Mouse (Mus musculus): ENCODE measurements around the gene Cd151. TPM values are rescaled to one million over a fixed set of nuclear protein-coding genes. Genes with fewer than 3 reads are reported as not detected.
A peak's percentile ranks its signal among the peaks of the same experiment; 100 is the strongest.
"Not testable (repeated sequence)": the region's sequence is repeated elsewhere in the genome, so short reads cannot be mapped to it uniquely, and the experiment has no call there.

Gene Cd151
- total RNA-seq, 2 experiments from 2014 or later = 25.3 to 29.6 TPM

DNA sequence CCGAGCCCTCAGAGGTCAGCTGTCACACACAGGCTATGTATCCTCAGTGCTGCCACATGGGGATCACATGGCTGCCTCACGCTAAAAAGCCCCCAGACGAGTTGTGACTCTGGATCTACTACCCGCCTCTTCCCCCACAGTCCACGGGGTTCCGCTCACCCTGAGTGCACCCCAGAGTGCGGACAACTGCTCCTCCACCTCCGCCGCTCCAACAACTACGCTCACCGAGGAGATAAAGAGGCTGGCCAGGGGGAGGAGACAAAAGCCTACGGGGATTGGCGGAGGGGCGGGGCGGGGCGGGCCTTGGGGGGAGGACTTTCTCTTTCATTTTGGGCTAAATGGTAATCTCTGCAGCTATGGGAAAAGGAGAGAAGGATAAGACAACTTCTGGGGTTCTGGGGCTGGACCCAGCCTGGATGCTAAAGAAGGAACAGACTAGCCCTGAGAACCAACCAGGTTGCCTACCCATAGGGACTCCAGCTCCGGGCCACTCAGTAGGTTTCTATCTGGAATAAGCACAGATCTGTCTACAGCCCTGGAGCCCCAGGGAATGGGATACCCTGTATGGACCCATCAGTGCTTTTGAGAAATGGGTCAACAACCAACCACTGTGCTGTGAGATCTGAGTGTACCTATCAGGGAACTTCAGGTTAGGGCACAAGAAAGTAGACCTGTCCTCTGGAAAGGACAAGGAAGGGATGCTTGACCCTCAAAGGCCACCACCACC, 31.9 kb upstream of the Cd151 start:
- intact Hi-C loops (cut with DNase I) = loop anchor here (2.0 kb wide), 1 partner anchor 20 kb away; the partner anchor contains the start of gene Gatd1
- DNase-seq (ENCODE audit: low spot score in 2 of 2) = peak; percentile 51 to 69

- intact Hi-C loops (cut with DNase I) = loop anchor here (2.0 kb wide), 1 partner anchor 21 kb away; the partner anchor contains the start of gene Gatd1
- DNase-seq (ENCODE audit: low spot score in 2 of 2) = no peak
Observed at GRCm38 (mm10) chr7:141435856-141436522, 31.2 kb upstream of the Cd151 start.

- no peak for DNase-seq (ENCODE audit: low spot score in 2 of 2)
- intact Hi-C loops (cut with DNase I) = no loop called here
Observed at GRCm38 (mm10) chr7:141436523-141436892, 30.7 kb upstream of the Cd151 start.

DNA sequence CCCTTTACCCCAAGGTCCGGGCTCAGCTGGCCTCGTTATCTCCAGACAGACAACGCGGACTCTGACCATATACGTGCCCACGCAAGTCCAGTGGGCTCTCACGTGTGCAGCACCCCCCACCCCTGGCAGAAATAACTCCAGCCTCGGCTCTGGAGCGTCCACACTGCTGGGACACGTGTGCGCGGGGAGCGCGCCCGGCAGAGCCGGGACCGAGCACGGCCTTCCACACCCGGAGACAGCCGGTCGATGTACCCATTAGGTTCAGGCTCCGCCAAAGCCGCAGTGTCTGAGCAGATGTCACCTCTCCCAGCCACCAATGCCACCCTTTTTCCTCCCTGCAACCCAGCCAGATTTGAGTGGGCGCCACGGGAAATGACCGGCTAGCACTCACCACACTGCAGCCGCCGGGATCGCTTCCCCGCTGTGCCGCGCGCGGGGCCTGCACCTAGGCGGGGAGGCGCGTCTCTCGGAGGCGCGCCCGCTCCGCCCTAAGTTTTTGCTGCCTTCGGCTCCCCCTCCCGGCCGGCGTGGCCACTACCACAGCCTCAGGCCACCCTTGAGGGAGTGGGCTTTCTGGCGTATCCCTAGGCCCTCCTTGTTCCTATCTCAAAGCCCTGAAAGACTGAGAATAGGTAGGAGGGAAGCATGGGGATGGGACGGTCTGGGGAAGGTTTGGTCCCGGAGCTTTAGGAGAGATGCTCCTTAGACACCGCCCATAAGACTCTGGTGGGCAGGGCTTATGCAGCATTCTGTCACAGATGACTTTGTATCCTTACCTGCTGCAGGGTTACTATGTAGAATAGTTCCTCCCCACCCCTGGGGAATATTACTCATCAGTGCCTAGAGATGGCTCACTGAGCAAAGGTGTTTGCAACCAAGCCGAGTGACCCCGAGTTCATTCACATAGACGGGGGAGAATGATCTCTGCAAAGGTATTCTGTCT, 29.7 kb upstream of the Cd151 start, which contains the start of gene Slc25a22:
Gene Slc25a22 (minus strand): TSS at position 715 of the 943 bp plus-strand sequence.
- peak; percentile 87 for DNase-seq (ENCODE audit: low spot score in 2 of 2)
- intact Hi-C loops (cut with DNase I) = loop anchor here (1.0 kb wide), 1 partner anchor 10 kb away; the partner anchor contains the start of gene Rplp2

- DNase-seq (ENCODE audit: low spot score in 2 of 2) = no peak
- intact Hi-C loops (cut with DNase I) = no loop called here
Observed at GRCm38 (mm10) chr7:141438201-141438968, 28.8 kb upstream of the Cd151 start.

DNA sequence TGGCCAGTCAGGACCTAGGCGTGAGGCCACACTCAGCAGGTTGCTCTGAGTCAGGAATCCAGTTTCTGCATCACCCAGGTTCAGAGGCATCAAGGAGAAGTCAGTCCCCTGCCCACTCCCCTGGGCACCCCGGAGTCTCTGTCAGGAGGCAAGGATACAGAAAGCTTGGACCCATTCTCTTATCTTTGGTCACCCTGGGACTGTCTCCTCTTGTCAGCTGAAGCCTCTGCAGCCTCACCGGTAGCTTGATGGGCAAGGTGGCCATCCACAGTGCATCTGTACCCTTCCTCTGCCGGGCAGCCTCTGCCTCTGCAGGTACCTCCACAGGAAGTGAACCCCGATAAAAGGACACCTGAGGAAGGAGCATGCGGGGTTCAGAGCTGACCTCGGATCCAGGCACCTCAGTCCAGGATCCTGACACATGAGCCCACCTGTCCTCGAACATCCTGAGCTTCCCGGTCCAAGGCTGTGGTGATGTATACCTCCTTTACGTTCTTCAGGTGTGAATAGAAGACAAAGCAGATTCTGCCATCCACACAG, 28.0 kb upstream of the Cd151 start:
- intact Hi-C loops (cut with DNase I) = no loop called here
- no peak for DNase-seq (ENCODE audit: low spot score in 2 of 2)

- DNase-seq (ENCODE audit: low spot score in 2 of 2) = no peak
- intact Hi-C loops (cut with DNase I) = no loop called here
Observed at GRCm38 (mm10) chr7:141439811-141440210, 27.4 kb upstream of the Cd151 start.

- peak in 1 of 2 experiments; percentile 58 for DNase-seq (ENCODE audit: low spot score in 2 of 2)
- intact Hi-C loops (cut with DNase I) = no loop called here
Observed at GRCm38 (mm10) chr7:141440613-141441012, 26.6 kb upstream of the Cd151 start.

DNA sequence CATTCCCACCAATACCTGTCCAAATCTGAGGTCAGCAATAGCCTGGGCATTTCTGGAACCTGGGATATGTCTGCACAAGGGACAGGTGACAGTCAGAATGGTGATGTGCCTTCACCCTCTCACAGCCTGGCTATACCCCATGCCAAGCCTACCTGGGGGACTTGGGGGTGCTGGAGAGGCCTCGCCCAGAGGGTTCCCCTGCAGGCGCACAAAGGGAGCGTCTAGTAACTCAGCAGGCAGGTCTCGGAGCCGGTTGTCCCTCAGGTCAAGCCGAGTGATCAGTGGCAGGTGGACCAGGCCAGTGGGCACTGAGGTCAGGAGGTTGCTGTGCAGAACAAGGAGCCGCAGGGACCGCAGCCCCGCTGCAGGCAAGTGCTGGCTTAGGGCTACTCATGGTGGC, 25.7 kb upstream of the Cd151 start:
- intact Hi-C loops (cut with DNase I) = no loop called here
- DNase-seq (ENCODE audit: low spot score in 2 of 2) = no peak

- intact Hi-C loops (cut with DNase I) = no loop called here
- DNase-seq (ENCODE audit: low spot score in 2 of 2) = no peak
Observed at GRCm38 (mm10) chr7:141442199-141442598, 25.0 kb upstream of the Cd151 start.

GRCm38 (mm10) chr7:141443081-141443821, 23.9 kb upstream of the Cd151 start:
- no peak for DNase-seq (ENCODE audit: low spot score in 2 of 2)
- intact Hi-C loops (cut with DNase I) = no loop called here

DNA sequence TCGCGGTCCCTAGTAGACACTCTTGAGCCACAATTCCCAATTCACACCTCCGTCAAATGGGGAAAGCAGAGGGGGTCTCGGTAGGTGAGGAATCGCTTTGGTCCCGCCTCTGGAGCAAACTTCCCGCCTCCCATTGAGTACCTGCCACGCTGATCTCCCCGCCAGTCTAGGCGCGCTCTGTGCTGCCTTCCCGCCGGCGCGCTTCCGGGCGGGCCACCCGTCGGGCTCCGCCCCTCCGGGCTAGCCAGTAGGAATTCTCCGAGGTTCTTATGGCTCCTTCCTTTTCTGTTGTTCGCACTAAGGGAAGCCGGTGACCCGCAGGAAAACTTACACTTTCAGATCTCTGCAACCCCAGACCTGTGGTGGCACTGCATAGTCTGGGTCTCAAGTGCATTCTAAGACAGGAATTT, 23.4 kb upstream of the Cd151 start, which contains the start of gene Pidd1:
Gene Pidd1 (minus strand): TSS at position 198 of the 410 bp plus-strand sequence.
- intact Hi-C loops (cut with DNase I) = no loop called here
- DNase-seq (ENCODE audit: low spot score in 2 of 2) = no peak

GRCm38 (mm10) chr7:141446374-141446773, 20.8 kb upstream of the Cd151 start:
- DNase-seq (ENCODE audit: low spot score in 2 of 2); intact Hi-C loops (cut with DNase I): not testable (repeated sequence)

DNA sequence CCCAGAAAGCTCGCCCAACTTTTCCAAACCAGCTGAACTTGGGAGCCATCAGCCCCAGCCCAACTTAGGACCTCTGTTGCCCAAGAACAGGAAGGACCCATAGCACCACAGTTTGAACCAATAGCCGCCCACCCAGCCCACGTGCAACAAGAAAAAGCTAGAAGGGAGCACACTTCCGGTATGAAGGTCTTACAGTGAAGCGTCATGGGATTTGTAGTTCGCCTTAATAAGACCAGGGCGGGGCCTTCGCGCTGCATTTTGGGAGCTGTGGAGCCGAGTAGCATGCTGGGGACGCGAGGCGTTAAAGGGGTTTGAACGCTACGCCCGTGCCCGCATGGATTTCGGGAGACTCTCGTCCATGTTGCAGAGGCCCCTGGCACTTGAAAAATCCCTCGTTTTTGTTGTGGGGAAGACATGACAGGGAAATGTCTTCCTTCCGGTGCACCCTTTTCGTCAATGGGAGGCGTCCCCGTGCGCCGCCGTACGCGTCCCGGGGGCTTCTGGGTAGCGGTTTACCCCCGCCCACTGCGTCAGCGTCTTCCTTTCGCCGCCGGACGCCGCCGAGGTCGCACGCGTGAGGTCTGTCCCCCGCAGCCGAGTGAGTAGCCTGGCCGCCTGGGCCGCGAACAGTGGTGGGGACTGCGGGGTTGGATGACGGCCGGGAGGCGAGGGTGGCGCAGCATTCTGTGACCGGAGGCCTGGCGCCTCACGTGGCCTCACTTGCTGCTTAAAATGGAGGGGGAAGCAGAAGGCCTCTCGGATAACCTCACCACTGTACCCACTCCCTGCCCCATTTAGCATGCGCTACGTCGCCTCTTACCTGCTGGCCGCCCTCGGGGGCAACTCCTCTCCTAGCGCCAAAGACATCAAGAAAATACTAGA, 19.8 kb upstream of the Cd151 start, which contains the start of gene Rplp2:
Gene Rplp2 (plus strand): TSS at position 261 of the 882 bp plus-strand sequence.
- peak; percentile 97 to 98 for DNase-seq (ENCODE audit: low spot score in 2 of 2)
- intact Hi-C loops (cut with DNase I) = loop anchor here (1.0 kb wide), 1 partner anchor 10 kb away; the partner anchor contains the start of gene Slc25a22

GRCm38 (mm10) chr7:141451928-141452327, 15.3 kb upstream of the Cd151 start:
- intact Hi-C loops (cut with DNase I) = no loop called here
- DNase-seq (ENCODE audit: low spot score in 2 of 2) = no peak

DNA sequence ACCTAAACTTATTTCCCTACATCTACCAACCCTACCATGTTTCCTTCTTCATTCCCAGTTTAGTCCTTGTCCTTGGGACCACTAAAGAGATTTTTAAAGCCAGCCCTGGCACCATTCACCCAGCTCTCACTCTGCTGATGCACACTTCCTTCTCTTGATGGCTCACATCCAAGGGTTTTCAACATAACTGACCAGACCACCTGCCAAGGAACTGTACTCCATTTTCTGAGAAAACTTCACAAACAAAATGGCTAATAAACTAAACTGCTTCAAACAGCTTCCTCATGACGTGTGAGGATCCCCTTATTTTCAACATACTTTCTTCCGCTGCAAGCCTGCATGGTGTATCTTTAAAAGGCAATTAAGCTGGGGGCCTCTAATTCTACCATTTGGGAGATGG, 13.6 kb upstream of the Cd151 start:
- DNase-seq (ENCODE audit: low spot score in 2 of 2) = no peak
- intact Hi-C loops (cut with DNase I) = no loop called here

All from left cerebral cortex, postnatal 25 days (tissue).